Mouse (Mus musculus): ENCODE data around the gene Snx29.

DNA sequence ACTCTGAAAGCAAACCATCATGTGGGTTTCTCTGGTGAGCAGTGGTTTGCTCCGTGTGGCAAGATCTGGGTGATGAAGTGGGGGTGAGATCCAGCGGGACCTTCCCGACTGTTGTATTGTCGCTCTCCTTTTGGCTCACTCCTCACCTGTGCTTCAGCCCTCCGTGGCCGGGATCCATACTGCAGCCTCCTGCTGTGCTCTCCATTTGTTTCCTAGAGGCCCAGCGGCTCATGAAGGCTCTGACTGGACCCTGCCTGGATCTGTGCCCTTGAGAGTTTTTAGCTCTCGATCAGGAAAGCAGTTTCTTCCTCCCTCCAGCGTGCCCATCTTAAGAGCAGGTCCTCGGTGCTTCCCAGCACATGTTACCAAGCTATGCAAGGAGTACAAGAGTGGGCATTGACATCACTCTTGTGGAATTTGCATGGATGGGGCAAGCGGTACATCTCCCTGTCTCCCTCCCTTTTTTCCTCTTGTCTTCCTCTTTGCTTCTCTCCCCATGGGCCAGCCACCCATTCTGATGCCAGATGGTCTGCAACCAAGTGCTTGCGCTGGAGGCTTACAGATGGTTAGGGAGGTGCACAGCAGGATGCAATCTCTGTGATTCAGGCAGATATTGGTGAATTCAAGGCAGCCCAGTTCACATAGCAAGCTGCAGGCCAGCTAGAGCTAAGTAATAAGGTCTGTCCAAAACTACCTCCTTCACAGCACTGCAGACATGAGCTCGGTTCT is 207.9 kb downstream of the Snx29 start:
- TF ChIP-seq POLR2A (IDR thresholded peaks at IDR 0.05; ENCODE audit: borderline replicate concordance, insufficient read depth, low read length) (no peak), CTCF (IDR thresholded peaks at IDR 0.05; ENCODE audit: borderline replicate concordance, insufficient read depth, low read depth, low read length) (no peak)
